Comparison of ENCODE assay signal across 36 mouse cellular contexts in genomic region chr10:51520021-51520420, GRCm38 (mm10). TPM values are rescaled to one million over a fixed set of nuclear protein-coding genes. Genes with fewer than 3 reads are reported as not detected.
A peak's percentile ranks its signal among the peaks of the same experiment; 100 is the strongest.
DNase-seq lines count a peak whose midpoint lies in the region; ATAC-seq and TF ChIP-seq lines count a peak whose summit lies in the region.
"Had no signal": no experiment of that assay in that cellular context is flagged by ENCODE, and none has a peak within 500 bp of the region (broad histone marks: within the 10 kb centered on the region; RNA-seq: fewer than 3 reads in every experiment).

No protein-coding gene starts in this region.

- no peaks in the 10 kb centered on the region for H3K36me3 ChIP-seq in macrophage (ENCODE audit: inconsistent target)
- H3K36me3 ChIP-seq: embryonic facial prominence, embryonic 13.5 days; forebrain, embryonic 10.5 days; forebrain, embryonic 15.5 days; G1E; heart, embryonic 13.5 days; hindbrain, embryonic 12.5 days; liver, embryonic 13.5 days; midbrain, embryonic 12.5 days had no signal

- ATAC-seq in CD4-positive, CD25-positive, alpha-beta regulatory T cell, adult 4 months: peak; percentile 32
- ATAC-seq: forebrain, embryonic 15.5 days; hindbrain, postnatal 0 days; intestine, embryonic 16.5 days had no signal

- H3K4me1 ChIP-seq in bone marrow macrophage, adult 2 months (ENCODE audit: control insufficient read depth, insufficient read depth, low read length): peaks cover 48% of the 10 kb centered on the region
- H3K4me1 ChIP-seq: embryonic facial prominence, embryonic 13.5 days; forebrain, embryonic 10.5 days; forebrain, embryonic 15.5 days; heart, embryonic 13.5 days; hindbrain, embryonic 12.5 days; liver, embryonic 13.5 days; midbrain, embryonic 12.5 days had no signal

- TF ChIP-seq CTCF in bone marrow macrophage, adult 2 months (IDR thresholded peaks at IDR 0.05; ENCODE audit: low read depth, low read length): no peak

- no peak for TF ChIP-seq POLR2A in bone marrow macrophage, adult 2 months (IDR thresholded peaks at IDR 0.05; ENCODE audit: borderline replicate concordance, low read depth, low read length)

- no peak overlapping the region for H3K4me3 ChIP-seq in bone marrow macrophage, adult 2 months (ENCODE audit: insufficient read depth, low read length)
- H3K4me3 ChIP-seq in macrophage (ENCODE audit: inconsistent target): no peak overlapping the region
- H3K4me3 ChIP-seq: embryonic facial prominence, embryonic 13.5 days; forebrain, embryonic 10.5 days; forebrain, embryonic 15.5 days; heart, adult 2 months; heart, embryonic 13.5 days; hindbrain, embryonic 12.5 days; liver, embryonic 13.5 days; megakaryocyte, embryonic 14.5 days; midbrain, embryonic 12.5 days had no signal

- peak; percentile 44 for DNase-seq in 416B (ENCODE audit: low read depth)
- no peak for DNase-seq in embryo, embryonic 9.5 days (ENCODE audit: extremely low spot score)
- no peak for DNase-seq in thymus, postnatal 14 days
- no peak for DNase-seq in heart, postnatal 4 days
- DNase-seq in adrenal gland, postnatal 25 days: no peak
- DNase-seq: adrenal gland, adult 2 months; cerebellum, adult 11 months; cerebellum, adult 9-10 months; cerebellum, postnatal 36 days; embryo, embryonic 11 days; gastrocnemius, postnatal 25 days; heart, adult 2 months; heart, postnatal 10 days; kidney, adult 8-10 months; kidney, postnatal 10 days; layer of hippocampus, postnatal 36 days; left cerebral cortex, postnatal 4 days; liver, embryonic 13.5 days; lung, embryonic 14.5 days; right cerebral cortex, postnatal 4 days had no signal

- peak overlapping the region; percentile 63 for H3K27ac ChIP-seq in bone marrow macrophage, adult 2 months (ENCODE audit: insufficient read depth, low read depth, low read length)
- peak overlapping the region; percentile 10; the same call in 1 of the 2 replicates for H3K27ac ChIP-seq in macrophage
- H3K27ac ChIP-seq: embryonic facial prominence, embryonic 13.5 days; forebrain, embryonic 10.5 days; forebrain, embryonic 15.5 days; heart, adult 2 months; heart, embryonic 13.5 days; hindbrain, embryonic 12.5 days; hindbrain, postnatal 0 days; liver, embryonic 13.5 days; midbrain, embryonic 12.5 days had no signal

- peaks cover 61% of the 10 kb centered on the region; the same call in 1 of the 2 replicates for H3K79me2 ChIP-seq in macrophage (ENCODE audit: inconsistent target)

RNA-seq across cellular contexts. Expression of gene Lilrb4a, which starts 29.3 kb away (rescaled TPM):
- 100 to 1,000 TPM in 1 of 2 experiments, 10 to 100 TPM in 1; 61.1 to 120 TPM for polyA plus RNA-seq in CD4-positive, CD25-positive, alpha-beta regulatory T cell, adult 4 months (2017; shearing (Covaris generic))
- polyA plus RNA-seq in bone marrow macrophage, adult 2 months (2012; ENCODE audit: insufficient read depth, insufficient read length, missing spikeins): 1,169 and 1,255 TPM in 2 replicates
- over 10,000 TPM in 5 of 26 experiments, 1,000 to 10,000 TPM in 21; 2,550 to 14,518 (median 6,614) TPM for total RNA-seq in macrophage (2018; cell fraction: chromatin; rRNA removed)
- 100 to 1,000 TPM; 351 to 962 (median 537) TPM for total RNA-seq in macrophage (2018; cell fraction: cytosol; rRNA removed)
- over 10,000 TPM in 2 of 26 experiments, 1,000 to 10,000 TPM in 24; 2,722 to 11,633 (median 5,431) TPM for total RNA-seq in macrophage (2018; cell fraction: nucleus; rRNA removed)
- polyA plus RNA-seq in macrophage (2018): 365 to 1,114 TPM (median 480 TPM) in 3 replicates
- under 1 TPM; 0.74 to 0.95 TPM for total RNA-seq in heart, postnatal 4 days (2021)
- 2.0 and 2.5 TPM in 2 replicates for total RNA-seq in adrenal gland, postnatal 25 days (2021)
- polyA plus RNA-seq: G1E had no signal

RNA-seq across cellular contexts. Expression of gene Lilr4b, which starts 39.6 kb away (rescaled TPM):
- polyA plus RNA-seq in CD4-positive, CD25-positive, alpha-beta regulatory T cell, adult 4 months (2017; shearing (Covaris generic)): 10 to 100 TPM; 48.4 to 64.4 TPM
- polyA plus RNA-seq in bone marrow macrophage, adult 2 months (2012; ENCODE audit: insufficient read depth, insufficient read length, missing spikeins): 1,083 and 1,286 TPM in 2 replicates
- total RNA-seq in macrophage (2018; cell fraction: chromatin; rRNA removed): over 10,000 TPM in 4 of 26 experiments, 1,000 to 10,000 TPM in 22; 1,562 to 16,529 (median 4,877) TPM
- total RNA-seq in macrophage (2018; cell fraction: cytosol; rRNA removed): 1,000 to 10,000 TPM in 7 of 26 experiments, 100 to 1,000 TPM in 19; 504 to 1,328 (median 830) TPM
- over 10,000 TPM in 5 of 26 experiments, 1,000 to 10,000 TPM in 21; 2,167 to 13,003 (median 5,289) TPM for total RNA-seq in macrophage (2018; cell fraction: nucleus; rRNA removed)
- polyA plus RNA-seq in macrophage (2018): 624 to 1,366 TPM (median 950 TPM) in 3 replicates
- total RNA-seq in heart, postnatal 4 days (2021): 1 to 10 TPM; 1.4 TPM
- 1.1 and 1.7 TPM in 2 replicates for total RNA-seq in adrenal gland, postnatal 25 days (2021)
- total RNA-seq: hindbrain, postnatal 0 days had no signal
- polyA plus RNA-seq: C2C12; forebrain, embryonic 10.5 days; forebrain, embryonic 15.5 days; G1E; hindbrain, embryonic 12.5 days; midbrain, embryonic 12.5 days; neural tube, embryonic 11.5 days had no signal

RNA-seq across cellular contexts. Expression of gene Gm49339, which starts 39.6 kb away (rescaled TPM):
- polyA plus RNA-seq in CD4-positive, CD25-positive, alpha-beta regulatory T cell, adult 4 months (2017; shearing (Covaris generic)): 10 to 100 TPM; 41.0 to 60.0 TPM
- 444 and 484 TPM in 2 replicates for polyA plus RNA-seq in bone marrow macrophage, adult 2 months (2012; ENCODE audit: insufficient read depth, insufficient read length, missing spikeins)
- 1,000 to 10,000 TPM in 1 of 26 experiments, 100 to 1,000 TPM in 25; 130 to 1,055 (median 342) TPM for total RNA-seq in macrophage (2018; cell fraction: chromatin; rRNA removed)
- 100 to 1,000 TPM; 319 to 759 (median 483) TPM for total RNA-seq in macrophage (2018; cell fraction: cytosol; rRNA removed)
- 1,000 to 10,000 TPM in 8 of 26 experiments, 100 to 1,000 TPM in 18; 351 to 1,847 (median 599) TPM for total RNA-seq in macrophage (2018; cell fraction: nucleus; rRNA removed)
- 497 to 1,039 TPM (median 515 TPM) in 3 replicates for polyA plus RNA-seq in macrophage (2018)
- total RNA-seq in heart, postnatal 4 days (2021): under 1 TPM in 1 of 2 experiments, not detected in 1; 0.77 TPM
- total RNA-seq in adrenal gland, postnatal 25 days (2021): 1.1 TPM in 1 of 2 replicates, not detected in the other
- total RNA-seq: hindbrain, postnatal 0 days; layer of hippocampus, postnatal 36 days; left cerebral cortex, postnatal 4 days had no signal
- polyA plus RNA-seq: C2C12; forebrain, embryonic 10.5 days; forebrain, embryonic 15.5 days; G1E; hindbrain, embryonic 12.5 days; hindbrain, postnatal 0 days; intestine, embryonic 16.5 days; midbrain, embryonic 12.5 days; stomach, embryonic 14.5 days had no signal
